Mouse (Mus musculus): ENCODE measurements around the gene Gpr87. TPM values are rescaled to one million over a fixed set of nuclear protein-coding genes. Genes with fewer than 3 reads are reported as not detected.

The Gpr87 gene
- total RNA-seq, 2 experiments from 2014 or later = not detected

DNA sequence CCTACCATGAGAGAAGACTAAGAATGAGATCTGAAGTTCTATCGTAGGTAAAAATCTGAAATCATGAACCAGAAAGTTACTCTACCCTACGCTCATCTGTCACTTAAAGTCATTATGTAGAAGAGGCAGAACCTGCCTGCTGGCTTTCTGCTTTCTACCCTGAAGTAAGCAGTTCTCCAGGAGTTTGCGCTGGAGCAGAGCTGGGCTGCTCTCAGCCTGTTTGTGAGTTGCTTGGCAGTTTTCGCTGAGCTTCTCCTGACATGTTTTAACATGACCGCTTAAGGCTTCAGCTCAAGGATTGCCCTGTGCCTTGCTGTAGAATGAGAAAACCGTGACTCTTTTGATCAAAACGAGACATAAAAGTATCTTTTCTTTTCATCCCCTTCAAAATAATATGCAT, 805 bp downstream of the Gpr87 start:
- intact Hi-C loops (cut with DNase I) = no loop called here

DNA sequence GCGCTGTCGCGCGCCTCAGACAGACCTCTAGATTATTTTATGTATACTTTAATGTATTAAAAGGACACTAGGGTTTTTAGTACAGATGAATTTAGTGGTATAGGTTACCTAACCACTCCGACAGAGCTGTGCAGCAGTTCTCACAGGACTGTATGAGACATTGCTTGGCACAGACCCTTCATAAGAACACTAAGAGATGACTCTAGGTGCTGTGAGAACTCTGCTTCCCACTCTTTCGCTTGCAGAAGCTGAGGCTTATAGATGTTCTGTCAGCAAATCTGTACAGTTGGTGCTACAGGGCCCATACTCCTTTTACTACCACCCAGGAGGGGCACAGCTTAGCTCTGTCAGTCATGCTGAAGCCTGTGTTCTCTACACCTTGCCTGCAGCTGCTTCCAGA, 3.2 kb downstream of the Gpr87 start:
- no peak for DNase-seq (ENCODE audit: low spot score)
- intact Hi-C loops (cut with DNase I) = no loop called here

More for the DNA sequence above, 805 bp downstream of the Gpr87 start:
- no peak for DNase-seq (ENCODE audit: low spot score)

DNA sequence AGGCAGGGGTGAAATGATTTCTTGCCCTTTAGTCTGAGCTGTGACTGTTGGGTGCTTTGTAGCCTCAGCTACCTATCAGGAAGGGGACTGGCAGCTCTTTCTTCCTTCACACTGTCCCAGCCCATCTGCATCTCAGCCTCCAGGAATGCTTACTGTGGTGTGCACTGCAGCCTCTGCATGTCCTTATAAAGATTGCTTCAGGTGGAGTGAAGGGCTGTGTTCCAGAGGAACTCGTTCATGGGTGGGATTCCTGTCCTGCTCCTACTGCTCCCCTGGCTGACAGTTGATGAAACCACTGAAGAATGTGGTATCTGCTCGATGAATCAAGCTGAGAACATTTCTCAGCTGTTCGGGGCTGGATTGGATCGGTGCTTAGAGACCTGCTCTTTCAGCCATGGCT, 7.6 kb downstream of the Gpr87 start:
- no peak for DNase-seq (ENCODE audit: low spot score)
- intact Hi-C loops (cut with DNase I) = no loop called here

DNA sequence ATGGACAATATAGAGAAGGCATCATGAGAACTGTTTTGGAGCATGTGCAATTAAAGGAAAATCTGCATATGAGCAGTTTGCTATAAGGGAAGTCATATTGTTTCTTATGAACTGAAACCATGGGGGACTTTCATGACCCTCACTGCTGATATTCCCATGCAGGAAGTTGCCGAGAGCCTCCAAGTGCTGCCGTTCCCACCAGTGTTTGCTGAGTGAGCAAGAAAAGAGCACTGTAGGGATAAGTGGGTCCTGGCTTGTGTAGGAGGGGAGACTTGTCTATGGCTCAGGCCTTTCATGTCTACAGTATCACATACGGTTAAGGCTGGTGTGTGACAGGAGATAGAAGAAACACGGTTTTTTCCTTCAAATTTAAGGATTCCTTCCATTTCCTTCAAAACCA, 9.2 kb downstream of the Gpr87 start:
- intact Hi-C loops (cut with DNase I) = no loop called here
- DNase-seq (ENCODE audit: low spot score) = no peak

GRCm38 (mm10) chr3:59182129-59182528, 12.8 kb downstream of the Gpr87 start:
- intact Hi-C loops (cut with DNase I) = no loop called here
- no peak for DNase-seq (ENCODE audit: low spot score)

DNA sequence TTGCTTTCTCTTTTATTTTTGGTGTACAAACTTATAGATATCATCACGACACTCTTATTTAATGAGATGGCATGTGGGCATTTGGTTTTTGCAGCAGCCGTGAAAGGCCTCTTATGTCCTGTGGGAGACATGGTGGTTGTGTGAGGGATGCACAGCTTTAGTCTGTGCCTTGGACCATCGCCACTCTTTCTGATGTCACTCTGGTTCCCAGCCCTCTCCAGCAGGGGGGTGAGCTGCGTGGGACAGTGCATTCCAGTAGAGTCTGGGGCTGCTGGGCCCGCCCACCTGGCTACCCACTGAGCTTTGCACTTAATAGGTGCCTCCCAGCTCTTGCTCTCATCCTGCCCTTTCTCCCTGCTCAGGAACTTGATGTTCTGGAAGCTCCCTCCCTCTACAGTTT, 13.8 kb downstream of the Gpr87 start:
- no peak for DNase-seq (ENCODE audit: low spot score)
- intact Hi-C loops (cut with DNase I) = no loop called here

DNA sequence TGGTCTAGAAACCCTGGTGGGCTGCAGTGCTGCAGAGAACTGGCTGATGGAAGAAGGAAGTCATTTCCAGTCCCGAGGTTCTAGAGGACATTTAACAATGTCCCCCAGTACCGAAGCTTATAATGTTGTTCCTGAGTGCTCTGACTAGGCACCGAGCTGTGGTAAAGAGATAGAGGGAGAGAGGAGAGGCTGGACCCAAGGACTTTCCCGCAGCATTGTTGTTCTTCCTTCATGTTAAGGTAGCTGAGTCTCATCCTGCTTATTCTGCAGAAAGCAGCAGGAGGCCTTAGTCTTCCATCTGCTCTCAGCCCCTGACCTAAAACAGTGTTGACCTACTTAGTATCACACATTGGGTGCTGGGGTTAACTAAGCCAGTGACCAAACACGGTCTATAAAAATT, 18.0 kb downstream of the Gpr87 start:
- intact Hi-C loops (cut with DNase I) = loop anchor here (10.0 kb wide), 1 partner anchor 938 kb away; no protein-coding TSS in a partner anchor
- DNase-seq (ENCODE audit: low spot score) = no peak

DNA sequence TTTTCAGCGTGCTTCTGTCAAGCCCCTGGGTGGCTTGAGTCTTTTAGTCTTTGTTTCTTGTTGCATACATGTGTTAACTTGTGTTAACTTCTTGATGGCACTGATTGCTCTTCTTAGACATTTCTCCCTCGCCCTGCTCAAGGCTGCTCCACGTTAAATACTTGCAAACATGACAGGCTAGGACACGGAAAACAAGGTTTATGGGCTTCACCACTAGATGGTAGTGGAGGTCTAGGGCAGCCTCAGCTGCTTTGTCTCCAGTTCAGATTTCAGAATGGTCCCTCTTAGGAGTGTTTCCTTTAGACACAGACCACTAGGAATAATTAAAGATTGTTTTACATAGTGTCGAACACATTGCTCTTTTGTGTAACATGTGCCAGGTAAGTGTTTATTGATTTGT, 19.7 kb downstream of the Gpr87 start:
- intact Hi-C loops (cut with DNase I) = loop anchor here (1.0 to 10.0 kb wide), 3 partner anchors 33 to 940 kb away; no protein-coding TSS in a partner anchor

DNA sequence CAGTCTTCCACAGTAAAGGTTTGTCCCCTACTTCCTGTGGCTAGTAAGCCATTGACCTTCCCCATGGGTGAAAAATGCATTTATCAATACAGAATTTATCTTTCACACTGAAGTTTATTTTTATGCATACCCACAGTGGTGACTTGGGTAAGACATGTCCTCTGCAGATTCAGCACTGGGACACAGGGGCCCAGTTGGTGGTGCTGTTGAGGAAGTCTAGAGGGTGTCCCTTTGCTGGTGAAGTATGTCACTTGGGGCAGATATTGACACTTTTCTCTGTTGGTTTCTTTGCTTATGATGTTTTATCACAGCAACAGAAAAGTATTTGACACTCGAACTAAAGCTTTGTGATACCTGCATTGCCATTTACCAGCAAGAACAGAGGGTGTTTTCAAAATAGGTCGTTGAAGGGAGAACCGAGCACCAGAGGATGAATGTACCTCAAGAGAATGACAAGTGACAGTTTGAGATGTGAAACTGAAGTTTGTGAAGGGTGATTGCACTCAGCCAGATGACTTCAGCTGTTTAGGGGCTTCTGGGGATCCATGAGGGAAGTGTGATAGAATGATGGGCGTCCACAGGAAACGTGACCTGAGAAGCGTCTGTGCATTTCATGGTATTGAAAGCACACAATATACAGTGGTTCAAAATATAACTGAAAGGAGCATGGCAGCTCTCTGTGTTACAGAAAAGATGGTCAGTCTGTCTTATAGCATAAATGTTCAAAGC, 20.3 kb downstream of the Gpr87 start:
- DNase-seq (ENCODE audit: low spot score) = no peak
- intact Hi-C loops (cut with DNase I) = loop anchor here (1.0 to 10.0 kb wide), 4 partner anchors 34 to 940 kb away; no protein-coding TSS in a partner anchor

More for the DNA sequence above, 19.7 kb downstream of the Gpr87 start:
- DNase-seq (ENCODE audit: low spot score) = no peak

DNA sequence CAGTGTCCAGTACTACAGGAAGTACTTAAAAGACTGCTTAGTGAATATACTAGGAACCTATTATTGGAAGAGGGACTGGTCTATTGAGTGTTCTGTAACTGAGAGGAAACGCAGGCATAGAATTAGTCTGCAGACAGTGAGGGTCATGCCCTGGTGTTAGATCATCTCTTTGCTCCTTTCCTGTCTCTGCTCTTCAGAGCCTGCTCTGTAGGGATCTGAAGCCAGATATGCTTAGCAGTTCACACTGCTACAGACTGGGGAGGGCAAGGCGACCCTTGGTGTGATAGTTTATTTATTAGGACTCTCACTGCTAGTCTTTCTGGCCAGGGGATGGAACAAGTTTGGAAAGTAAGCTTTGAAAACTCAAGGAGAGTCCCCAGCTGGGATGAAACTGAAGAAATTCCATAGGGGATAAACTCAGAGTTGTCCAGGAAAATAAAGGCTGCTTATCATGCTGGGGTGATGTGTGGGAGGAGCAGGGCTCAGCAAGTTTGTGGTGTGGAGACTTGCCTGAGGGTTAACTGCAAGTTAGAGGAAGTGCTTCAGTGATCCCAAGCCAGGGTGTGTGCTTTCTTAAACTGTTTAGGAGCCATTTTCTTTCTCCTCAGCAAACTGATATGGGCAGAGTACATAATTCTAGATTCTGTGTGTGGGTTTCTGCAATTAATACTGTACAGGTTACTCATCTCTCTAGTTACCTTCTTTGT, 24.8 kb downstream of the Gpr87 start:
- intact Hi-C loops (cut with DNase I) = loop anchor here (5.0 to 10.0 kb wide), 2 partner anchors 48 to 945 kb away; no protein-coding TSS in a partner anchor
- DNase-seq (ENCODE audit: low spot score) = no peak

- DNase-seq (ENCODE audit: low spot score) = no peak
- intact Hi-C loops (cut with DNase I) = no loop called here
Observed at GRCm38 (mm10) chr3:59169215-59169614, 25.7 kb downstream of the Gpr87 start.

GRCm38 (mm10) chr3:59168476-59168875, 26.4 kb downstream of the Gpr87 start:
- DNase-seq (ENCODE audit: low spot score) = no peak
- intact Hi-C loops (cut with DNase I) = no loop called here

DNA sequence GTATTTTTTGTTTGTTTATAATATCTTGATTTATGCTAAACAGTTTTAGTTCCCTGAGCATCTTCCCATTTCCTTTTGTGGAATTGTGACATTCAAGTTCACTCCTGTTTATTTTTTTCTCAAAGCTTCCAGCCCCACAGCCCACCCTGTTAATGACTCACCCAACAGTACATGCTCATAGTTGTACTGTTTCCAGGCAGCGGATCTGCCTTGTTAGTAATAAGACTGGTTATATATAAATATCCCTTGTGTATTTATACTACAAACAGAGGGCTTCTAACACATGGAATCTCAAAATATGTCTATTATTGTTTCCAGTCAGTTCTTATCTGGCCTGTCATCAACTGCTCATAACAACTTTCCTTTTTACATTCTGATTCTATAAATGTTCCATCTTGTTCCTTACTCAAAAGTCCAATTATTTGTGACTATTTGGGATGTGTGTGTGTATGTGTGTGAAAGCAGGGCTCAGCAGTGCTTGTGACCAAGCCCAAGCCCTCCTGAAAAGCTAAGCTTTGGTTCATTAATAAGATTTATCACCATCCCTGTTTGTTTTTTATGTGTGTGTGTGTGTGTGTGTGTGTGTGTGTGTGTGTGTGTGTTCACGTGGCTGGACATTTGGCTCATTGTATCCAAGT, 27.4 kb downstream of the Gpr87 start:
- no peak for DNase-seq (ENCODE audit: low spot score)
- intact Hi-C loops (cut with DNase I) = no loop called here

- intact Hi-C loops (cut with DNase I) = no loop called here
- DNase-seq (ENCODE audit: low spot score) = no peak
Observed at GRCm38 (mm10) chr3:59160465-59160864, 34.4 kb downstream of the Gpr87 start.

DNA sequence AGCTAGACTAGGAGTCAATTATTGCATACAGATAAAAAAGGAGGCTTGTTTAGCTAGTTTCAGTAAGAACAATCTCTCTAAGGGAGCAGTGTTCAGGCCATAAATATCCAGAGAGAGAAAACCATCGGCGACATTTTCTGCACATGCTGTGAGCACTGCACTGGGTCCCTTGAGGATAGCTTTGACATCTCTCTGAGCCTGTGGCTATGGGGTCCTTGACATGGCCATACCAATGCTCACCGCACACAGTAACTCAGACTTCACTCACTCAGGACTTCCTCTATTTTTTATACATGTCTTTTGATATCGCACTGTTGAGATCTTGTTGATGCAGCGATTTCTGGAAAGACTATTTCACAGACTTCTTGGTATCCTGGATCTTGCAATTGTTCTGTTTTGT, 37.9 kb downstream of the Gpr87 start:
- DNase-seq (ENCODE audit: low spot score) = no peak
- intact Hi-C loops (cut with DNase I) = no loop called here

DNA sequence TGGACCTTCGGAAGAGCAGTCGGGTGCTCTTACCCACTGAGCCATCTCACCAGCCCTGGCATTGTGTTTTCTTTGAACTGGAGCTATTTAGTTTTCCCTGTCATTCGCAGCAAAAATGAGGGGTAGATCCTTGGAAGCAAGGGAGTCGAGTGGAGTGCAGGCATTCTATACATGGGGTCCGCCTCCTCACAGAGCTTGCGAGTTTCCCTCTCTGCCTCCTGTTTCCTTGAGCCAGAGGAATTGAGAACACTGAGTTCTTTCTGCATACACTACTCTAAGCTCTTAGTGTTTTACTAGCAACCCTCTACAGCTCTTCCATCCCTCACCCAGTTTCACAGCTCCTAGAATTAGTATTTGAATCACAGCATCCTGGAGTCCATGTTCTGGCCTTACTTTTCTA, 39.5 kb downstream of the Gpr87 start:
- no peak for DNase-seq (ENCODE audit: low spot score)
- intact Hi-C loops (cut with DNase I) = no loop called here

DNA sequence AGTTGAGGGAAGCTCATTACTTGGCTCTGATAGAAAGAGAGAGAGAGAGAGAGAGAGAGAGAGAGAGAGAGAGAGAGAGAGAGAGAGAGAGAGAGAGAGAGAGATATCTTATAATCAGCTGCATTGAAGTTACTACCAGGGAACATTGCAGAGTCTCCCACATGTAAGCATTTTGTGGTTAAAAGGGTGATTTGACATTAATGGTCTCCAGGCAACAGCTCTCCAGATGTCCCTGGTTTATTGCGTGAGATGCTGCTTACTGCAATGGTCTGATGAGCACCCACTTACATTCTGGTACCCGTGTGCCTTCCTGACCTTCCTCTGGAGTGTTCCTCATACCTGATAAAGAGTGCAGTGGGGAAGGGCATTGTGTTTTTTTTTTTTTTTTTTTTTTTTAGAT, 40.0 kb downstream of the Gpr87 start:
- no peak for DNase-seq (ENCODE audit: low spot score)
- intact Hi-C loops (cut with DNase I) = no loop called here

GRCm38 (mm10) chr3:59153424-59153823, 41.5 kb downstream of the Gpr87 start, which contains the start of gene P2ry14:
Gene P2ry14, minus strand, starts transcription at chr3:59153618.
- intact Hi-C loops (cut with DNase I) = no loop called here

GRCm38 (mm10) chr3:59150624-59151023, 44.3 kb downstream of the Gpr87 start:
- no peak for DNase-seq (ENCODE audit: low spot score)
- intact Hi-C loops (cut with DNase I) = no loop called here

More at GRCm38 (mm10) chr3:59153424-59153823, 41.5 kb downstream of the Gpr87 start, which contains the start of gene P2ry14:
- no peak for DNase-seq (ENCODE audit: low spot score)

DNA sequence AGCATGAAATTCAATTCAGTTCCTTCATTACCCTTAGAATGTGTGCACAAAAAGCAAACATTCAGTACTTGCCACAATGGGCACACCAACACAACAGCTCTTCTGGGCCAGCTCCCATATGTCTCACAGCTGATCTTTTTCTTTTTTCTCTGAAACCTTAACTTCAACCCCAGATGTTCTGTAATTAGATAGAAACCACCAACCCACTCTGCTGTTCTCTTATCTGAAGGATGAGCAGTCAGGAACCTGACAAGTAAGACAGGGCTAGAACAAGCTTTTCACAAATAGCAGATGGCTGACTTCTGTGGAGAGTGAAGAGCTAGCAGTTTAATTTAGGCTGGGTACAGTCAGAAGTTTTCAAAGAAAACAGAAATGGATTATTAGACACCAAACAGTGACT, 45.3 kb downstream of the Gpr87 start:
- intact Hi-C loops (cut with DNase I) = no loop called here
- DNase-seq (ENCODE audit: low spot score) = no peak

DNA sequence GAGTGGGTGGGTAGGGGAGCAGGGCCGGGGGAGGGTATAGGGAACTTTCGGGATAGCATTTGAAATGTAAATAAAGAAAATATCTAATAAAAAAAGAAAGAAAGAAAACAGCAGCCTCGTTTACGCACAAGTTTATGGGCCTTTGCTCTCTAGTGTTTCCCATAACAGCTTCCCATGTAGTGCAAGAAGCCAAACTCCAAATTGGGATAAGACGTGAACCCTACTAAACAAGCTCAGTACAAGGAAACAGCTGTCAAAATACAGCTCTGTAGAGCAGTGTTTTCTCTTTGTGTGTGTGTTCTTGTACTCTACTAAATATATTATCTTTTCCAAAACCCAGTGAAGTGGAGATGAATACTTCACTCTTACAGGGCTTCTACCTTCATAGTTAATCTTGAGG, 49.7 kb downstream of the Gpr87 start:
- intact Hi-C loops (cut with DNase I) = no loop called here
- DNase-seq (ENCODE audit: low spot score) = no peak
